Mouse (Mus musculus): Measurements from ENCODE around the gene Anks4b.

The Anks4b gene

DNA sequence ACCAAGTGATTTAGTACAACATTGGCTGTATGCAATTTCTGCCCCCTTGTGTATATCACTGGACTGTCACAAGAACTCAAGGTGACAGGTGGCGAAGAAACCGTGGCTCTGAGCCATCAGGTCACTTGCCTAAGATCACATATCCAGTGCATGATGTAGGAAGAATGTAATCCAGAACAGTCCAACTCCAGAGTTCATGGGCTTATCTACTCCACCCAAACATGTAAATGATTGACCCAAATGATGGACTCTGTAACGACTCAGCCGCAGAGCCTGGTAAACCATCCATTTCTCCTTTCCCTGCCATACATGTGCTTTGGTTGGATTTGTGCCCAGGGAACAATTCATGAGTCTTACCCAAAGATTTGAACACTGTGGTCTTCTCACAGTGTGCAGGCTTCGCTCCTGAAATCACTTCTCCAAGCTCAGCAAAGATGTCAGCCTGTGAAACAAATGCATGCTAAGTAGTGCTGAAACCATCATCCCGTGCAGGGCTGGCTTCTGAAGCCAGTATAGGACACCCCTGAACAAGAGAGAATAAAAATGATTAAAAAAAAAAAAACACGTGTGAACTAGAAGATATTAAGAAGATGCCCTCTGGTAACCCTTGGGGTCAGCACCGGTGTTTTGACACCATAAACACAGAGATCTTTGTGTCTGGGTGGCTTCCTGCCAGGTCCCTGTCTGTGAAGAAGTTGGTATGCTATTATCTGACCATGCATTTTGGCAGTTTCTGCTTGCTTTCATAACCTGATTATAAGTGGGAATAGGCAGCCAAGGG is 15.9 kb downstream of the Anks4b start:
- DNase-seq, result no peak

DNA sequence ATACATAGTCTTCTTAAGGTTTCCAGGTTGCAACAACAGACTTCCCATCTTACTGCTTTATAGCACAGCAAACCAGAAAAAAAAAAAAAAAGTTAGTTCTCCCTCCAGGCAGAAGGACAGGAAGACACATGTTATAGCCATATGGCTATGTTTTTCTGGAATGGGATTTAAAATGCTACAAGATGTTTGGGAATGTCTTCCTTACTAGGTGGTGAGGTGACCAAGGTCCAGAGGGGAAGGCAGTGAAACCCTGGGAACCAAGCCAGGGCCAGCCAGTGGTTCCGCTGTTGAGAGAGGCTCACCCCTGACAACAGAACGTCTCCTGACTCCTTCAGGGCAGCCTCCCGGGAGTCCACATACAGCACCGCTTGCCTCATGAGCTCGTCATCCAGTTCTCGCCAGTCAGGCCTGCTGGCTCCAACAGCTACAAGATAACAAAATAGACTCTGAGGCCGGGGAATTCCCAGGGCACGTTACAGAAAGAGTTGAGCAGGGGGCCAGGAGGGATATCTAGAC is 16.6 kb downstream of the Anks4b start:
- DNase-seq, result no peak

DNA sequence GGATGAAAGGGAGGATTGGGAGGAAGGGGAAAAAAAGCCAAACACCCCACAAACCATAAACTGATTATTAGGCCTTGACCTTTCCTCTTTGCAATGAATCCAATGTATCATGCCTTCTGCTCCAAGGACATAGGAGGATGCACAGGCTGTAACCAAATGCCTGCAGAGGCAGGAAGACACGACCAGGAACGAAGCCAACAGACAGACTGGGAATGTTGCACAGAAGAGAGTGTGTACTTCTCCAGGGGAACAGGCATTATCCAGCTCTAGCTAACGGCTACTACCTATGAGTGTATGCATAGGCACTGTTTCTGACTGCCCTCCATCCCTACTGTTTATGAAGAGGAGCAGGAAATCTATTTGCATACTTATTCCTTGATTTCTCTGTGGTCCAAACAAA is 18.5 kb downstream of the Anks4b start:
- DNase-seq, result no peak

DNA sequence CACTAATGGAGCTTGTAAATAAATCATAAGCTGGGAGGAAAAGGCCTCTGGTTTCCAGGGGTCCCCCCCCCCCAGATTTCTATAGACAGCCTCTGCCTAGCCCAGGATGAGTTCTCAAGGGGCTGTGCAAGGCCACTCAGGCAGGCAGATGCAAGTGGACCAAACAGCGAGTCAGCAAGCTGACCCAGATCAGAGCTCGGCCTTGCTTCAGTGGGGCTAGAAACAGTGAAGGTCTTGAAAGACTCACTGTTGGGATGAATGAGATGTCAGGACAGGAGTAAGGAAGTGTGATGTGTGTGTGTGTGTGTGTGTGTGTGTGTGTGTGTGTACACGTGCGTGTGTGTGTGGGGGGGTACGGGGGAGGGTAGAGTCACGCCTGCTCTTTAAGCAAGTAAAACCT is 19.2 kb downstream of the Anks4b start:
- DNase-seq, result no peak

DNA sequence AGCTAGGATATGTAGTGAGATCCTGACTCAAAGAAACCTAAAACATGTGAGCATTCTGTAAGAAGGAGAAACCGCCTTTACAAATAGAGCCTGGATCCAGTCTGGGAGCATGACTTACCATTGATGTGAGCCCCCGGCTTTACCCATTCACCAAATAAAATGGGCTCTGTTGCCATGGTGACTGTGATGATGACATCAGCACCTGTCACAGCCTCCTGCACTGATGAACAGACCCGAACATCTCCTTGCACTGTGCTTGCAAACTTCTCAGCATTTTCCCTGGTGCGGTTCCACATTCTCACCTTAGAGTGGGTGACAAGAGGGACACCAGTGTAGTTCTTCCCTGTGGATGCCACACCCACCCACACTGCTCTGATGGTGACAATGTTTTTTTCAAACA is 21.5 kb downstream of the Anks4b start:
- no peak for DNase-seq

DNA sequence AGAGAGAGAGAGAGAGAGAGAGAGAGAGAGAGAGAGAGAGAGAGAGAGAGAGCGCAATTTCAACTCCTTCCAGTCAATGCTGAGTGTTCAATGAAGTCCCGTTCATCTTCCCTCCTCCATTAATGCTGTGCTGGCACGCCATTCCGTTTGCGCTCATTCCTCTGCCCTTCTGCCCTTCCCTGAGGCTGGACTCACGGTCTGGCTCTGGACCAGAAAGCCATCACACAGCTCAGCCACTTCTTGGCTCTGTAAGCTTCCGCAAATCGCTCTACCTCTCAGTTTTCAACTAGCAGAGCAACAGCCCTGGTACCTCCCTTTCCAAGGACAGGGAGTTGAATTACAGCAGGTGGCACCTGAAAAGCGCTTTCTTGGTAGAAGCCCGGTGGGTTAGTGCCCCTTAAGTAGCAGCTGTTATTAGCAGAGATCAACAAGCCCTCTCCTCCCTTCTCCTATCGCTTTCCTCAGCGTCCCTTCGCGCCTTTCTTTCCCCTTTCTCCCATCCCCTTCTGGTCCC is 27.6 kb downstream of the Anks4b start:
- DNase-seq, result no peak

DNA sequence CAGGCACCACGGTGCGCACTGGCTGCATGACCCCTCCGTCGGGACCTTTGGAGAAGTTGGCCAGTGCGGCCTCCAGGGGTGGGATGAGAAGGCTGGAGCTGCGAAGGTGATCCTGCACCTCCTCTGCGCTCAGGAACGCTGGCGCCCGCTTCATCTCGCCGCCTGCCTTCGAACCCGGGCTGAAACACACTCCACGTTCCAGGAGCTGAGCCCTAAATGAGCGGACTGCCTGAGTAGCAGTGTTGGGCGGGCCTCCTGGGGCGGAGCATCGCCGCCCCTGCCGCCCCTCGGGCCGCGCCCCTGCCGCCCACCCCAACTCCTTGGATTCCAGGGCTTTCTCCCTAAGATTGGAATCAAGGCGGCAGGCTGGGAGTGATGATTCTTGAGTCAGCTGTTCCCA is 28.1 kb downstream of the Anks4b start, which contains the start of gene Crym:
Gene Crym (minus strand): TSS at position 341 of the 400 bp plus-strand sequence.
- no peak for DNase-seq

DNA sequence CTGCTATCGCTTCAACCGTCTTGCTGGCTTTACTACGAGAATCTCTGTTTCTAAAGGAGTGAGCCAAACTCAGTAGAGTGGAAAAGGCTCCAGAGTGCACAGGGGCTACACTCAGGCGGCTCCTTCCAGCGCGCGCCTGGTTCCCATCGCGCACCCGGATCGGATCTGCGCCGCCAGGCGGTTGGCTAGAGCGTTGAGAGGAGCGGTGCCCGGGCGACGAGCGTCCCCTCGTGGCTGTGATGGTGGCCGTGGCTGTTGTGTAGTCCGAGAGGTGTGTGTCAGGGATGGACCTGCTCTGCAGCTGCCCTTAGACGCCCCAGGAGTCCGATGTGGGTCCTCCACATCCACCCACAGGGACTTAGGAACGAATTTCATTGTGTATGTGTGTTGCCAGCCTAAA is 30.1 kb downstream of the Anks4b start, which contains the start of gene Abca14:
Gene Abca14 (plus strand): TSS at position 173 of the 400 bp plus-strand sequence.
- peak in 1 of 2 experiments; percentile 5 for DNase-seq

DNA sequence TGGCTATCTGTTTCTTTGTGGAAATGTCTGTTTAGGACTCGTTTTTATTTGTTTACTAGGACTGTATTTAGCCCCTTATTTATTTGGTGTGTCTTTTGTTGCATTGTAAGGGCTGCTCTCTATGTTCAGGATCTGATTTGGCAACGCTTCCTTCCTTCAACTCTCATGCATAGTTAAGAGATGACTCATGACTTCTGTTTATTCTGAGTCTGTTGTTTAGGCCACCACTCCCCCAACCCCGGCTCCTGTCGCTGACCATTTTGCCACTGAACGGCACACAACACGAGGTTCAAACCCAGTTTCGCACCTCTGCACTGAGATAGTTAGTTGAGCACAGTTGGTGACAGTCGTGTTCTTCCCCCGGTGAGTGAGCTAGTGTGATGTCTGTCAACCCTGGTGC is 32.3 kb downstream of the Anks4b start:
- no peak for DNase-seq

DNA sequence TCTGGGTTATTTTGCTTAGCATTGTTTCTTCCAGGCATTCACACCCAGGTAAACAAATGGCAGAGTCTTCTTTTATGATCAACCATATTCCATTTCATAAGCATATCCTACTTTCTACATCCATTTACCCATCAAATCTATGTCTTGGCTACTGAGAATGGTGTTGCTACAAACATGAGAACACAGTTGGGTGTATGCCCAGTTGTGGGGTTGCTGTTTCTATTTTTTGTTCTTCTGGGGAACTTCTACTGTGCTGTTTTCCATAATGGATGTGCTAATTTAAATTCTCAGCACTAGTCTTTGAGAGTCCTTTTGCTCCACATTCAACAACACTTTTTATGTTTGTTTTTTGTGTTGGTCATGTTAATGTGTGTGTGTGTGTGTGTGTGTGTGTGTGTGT is 54.9 kb downstream of the Anks4b start:
- no peak for DNase-seq

Measured in thymus, adult 18-20 months (tissue).